Comparison of ENCODE assay signal across 25 mouse cellular contexts in the genomic region with DNA sequence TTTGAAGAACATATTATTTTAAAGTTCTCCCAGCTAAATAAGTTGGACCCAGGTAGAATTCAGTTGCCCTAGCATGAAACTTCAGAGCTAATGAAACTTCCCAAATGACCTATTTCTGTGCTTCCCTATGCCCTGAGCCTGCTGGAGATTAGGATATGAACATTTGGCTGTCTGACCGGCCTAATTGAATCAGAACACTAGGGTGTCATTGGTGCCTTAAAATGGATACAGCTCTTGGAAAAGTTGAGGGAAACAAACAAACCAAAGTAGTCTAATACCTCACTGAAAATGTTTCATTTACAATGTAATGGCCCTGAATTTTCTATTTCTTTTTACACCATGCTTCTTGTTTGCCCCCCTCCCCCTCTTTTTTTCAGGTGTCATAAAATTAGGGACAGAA.
"Had no signal": no experiment of that assay in that cellular context is flagged by ENCODE, and none has a peak within 500 bp of the region (broad histone marks: within the 10 kb centered on the region; RNA-seq: fewer than 3 reads in every experiment).

No protein-coding gene starts in this region.

- H3K4me3 ChIP-seq: embryonic facial prominence, embryonic 10.5 days; embryonic facial prominence, embryonic 12.5 days; embryonic facial prominence, embryonic 13.5 days; embryonic facial prominence, embryonic 15.5 days; erythroblast, embryonic 14.5 days; forebrain, embryonic 10.5 days; forebrain, embryonic 12.5 days; forebrain, embryonic 13.5 days; forebrain, embryonic 15.5 days; gastrocnemius, adult 2 months; heart, embryonic 10.5 days; heart, embryonic 12.5 days had no signal

- H3K27ac ChIP-seq: embryonic facial prominence, embryonic 10.5 days; embryonic facial prominence, embryonic 12.5 days; embryonic facial prominence, embryonic 13.5 days; embryonic facial prominence, embryonic 15.5 days; forebrain, embryonic 10.5 days; forebrain, embryonic 12.5 days; forebrain, embryonic 13.5 days; forebrain, embryonic 15.5 days; gastrocnemius, adult 2 months; heart, embryonic 10.5 days had no signal

- DNase-seq: cerebellum, postnatal 10 days; cerebellum, postnatal 14 days; cerebellum, postnatal 25 days; cerebellum, postnatal 36 days; embryo, embryonic 11 days; forebrain, postnatal 0 days; gastrocnemius, adult 2 months; gastrocnemius, postnatal 10 days; gastrocnemius, postnatal 14 days; gastrocnemius, postnatal 25 days; gastrocnemius, postnatal 36 days; heart, adult 18-20 months had no signal

- H3K9ac ChIP-seq: embryonic facial prominence, embryonic 12.5 days; embryonic facial prominence, embryonic 13.5 days; embryonic facial prominence, embryonic 15.5 days; forebrain, embryonic 12.5 days; forebrain, embryonic 13.5 days; forebrain, embryonic 15.5 days; forebrain, postnatal 0 days; heart, embryonic 12.5 days had no signal

- ATAC-seq: forebrain, embryonic 13.5 days; forebrain, embryonic 14.5 days; forebrain, embryonic 15.5 days; forebrain, embryonic 16.5 days; forebrain, postnatal 0 days had no signal

- H3K36me3 ChIP-seq: embryonic facial prominence, embryonic 10.5 days; embryonic facial prominence, embryonic 12.5 days; embryonic facial prominence, embryonic 13.5 days; embryonic facial prominence, embryonic 15.5 days; forebrain, embryonic 10.5 days; forebrain, embryonic 12.5 days; forebrain, embryonic 15.5 days; heart, embryonic 10.5 days; heart, embryonic 12.5 days had no signal

- H3K4me1 ChIP-seq: embryonic facial prominence, embryonic 10.5 days; embryonic facial prominence, embryonic 12.5 days; embryonic facial prominence, embryonic 13.5 days; embryonic facial prominence, embryonic 15.5 days; forebrain, embryonic 10.5 days; forebrain, embryonic 12.5 days; forebrain, embryonic 13.5 days; forebrain, embryonic 15.5 days; heart, embryonic 10.5 days; heart, embryonic 12.5 days had no signal

- H3K27me3 ChIP-seq: embryonic facial prominence, embryonic 12.5 days; embryonic facial prominence, embryonic 13.5 days; embryonic facial prominence, embryonic 15.5 days; forebrain, embryonic 12.5 days; forebrain, embryonic 13.5 days; forebrain, embryonic 15.5 days; heart, embryonic 12.5 days had no signal
